1 mouse cellular context compared by ENCODE assay signal in genomic region chr17:56269741-56270140, GRCm38 (mm10).
A peak's percentile ranks its signal among the peaks of the same experiment; 100 is the strongest.
TF ChIP-seq lines count a peak whose summit lies in the region.

No protein-coding gene starts in this region.

TF ChIP-seq in CH12.LX, 34 proteins besides CTCF, POLR2A, EP300 and RAD21:
- TF ChIP-seq PAX5 (IDR thresholded peaks at IDR 0.05; ENCODE audit: low read length) (no peak), TBP (conservative IDR thresholded peaks at IDR 0.05; ENCODE audit: low read depth, low read length) (no peak), USF1 (IDR thresholded peaks at IDR 0.05; ENCODE audit: low read depth, low read length) (no peak), TCF12 (IDR thresholded peaks at IDR 0.05; ENCODE audit: low read depth, low read length) (0 out of 2 replicates have a peak, but pooled peaks have one; percentile 16), ZNF384 (IDR thresholded peaks at IDR 0.05; ENCODE audit: low read depth, low read length) (no peak), MAX (IDR thresholded peaks at IDR 0.05; ENCODE audit: low read length) (no peak)
